Mouse (Mus musculus): ENCODE results near the gene Olfr1412.
A peak's percentile ranks its signal among the peaks of the same experiment; 100 is the strongest.

Gene Olfr1412

GRCm38 (mm10) chr1:92585479-92585878, at the start of gene Olfr1412:
Olfr1412 (plus strand) TSS chr1:92585779.
- DNase-seq: no peak

DNA sequence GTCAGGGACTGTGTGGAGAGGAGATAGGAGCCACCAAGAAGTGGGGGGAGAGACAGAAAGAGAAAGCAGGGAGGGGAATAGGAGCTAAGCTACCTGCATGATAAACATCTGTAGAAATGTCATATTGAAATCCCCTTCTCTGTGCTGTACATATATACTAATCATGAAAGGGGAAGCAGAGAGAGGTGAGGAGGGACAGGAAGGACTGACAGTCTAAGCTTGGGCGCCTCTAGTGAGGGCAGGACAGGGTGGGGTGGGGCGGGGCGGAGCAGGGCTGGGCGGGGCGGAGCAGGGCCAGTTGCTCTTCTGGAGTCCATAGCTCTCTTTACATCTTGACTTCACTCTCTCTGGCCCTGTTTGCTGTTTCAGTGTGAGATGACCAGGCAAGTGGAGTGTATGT, 48.6 kb upstream of the Olfr1412 start:
- DNase-seq: no peak

DNA sequence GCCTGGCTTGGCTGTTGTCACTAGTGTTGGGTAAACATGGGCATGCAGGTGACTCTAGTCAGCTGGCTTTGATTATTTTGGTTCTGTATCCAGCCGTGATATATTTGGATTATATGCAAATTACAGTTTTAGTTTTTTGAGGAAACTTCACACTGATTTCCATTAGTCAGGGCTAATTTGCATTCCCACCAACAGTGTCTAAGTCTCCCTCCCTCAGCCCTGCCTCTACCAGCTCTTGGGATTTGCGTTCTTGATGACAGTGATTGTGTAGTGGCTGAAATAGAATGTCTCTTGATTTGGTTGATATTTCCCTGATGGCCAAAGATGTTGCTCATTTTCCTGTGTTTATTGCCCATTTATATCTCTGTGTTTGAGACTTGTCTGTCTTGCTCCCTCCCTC, 46.5 kb upstream of the Olfr1412 start:
- DNase-seq: no peak

DNA sequence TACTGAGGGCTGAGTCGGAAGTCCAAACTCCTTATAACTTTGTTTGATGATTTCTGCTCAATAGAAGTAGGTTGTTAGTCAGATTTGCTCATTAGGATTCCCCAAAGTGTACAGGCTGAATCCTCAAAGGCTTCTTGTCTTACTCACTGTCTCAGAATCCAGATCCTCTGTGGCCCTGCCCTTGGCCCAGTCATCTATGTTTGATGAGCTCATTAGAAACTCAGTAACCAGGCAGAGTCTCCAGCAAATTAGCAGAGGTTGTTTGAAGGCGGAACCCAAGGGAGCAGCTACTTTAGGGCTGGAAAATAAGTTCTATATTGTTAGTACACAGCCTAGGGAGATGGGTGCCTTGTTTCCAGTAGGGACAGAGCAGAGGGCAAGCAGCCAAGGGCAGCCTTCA, 39.6 kb upstream of the Olfr1412 start:
- DNase-seq: no peak

- no peak for DNase-seq
These were observed 14.6 kb upstream of the Olfr1412 start, which contains the start of gene Olfr1413 for GRCm38 (mm10) chr1:92571022-92571421. Olfr1413 (plus strand) TSS chr1:92571322.

DNA sequence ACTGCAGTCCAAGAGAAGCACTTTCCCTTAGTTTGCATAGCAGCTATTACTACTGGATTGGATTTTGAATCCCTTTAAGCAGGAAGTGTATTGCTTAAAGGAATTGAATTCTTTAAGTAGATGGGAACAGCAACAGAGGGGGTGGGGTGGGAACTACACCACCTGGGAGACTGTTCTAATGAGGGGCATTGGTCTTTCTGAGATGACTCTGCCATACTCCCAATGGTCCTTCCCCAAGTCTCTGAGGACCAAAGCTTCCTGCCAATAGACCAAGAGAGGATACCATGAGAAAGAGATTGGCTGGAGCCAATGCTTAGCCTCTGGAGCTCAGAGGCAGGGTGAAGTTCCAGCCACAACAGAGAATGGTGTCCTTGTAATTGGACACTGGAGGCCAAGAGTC, 8.5 kb downstream of the Olfr1412 start, which contains the start of gene Olfr1411:
TSS of gene Olfr1411 (plus strand) at position 301 of the 400 bp plus-strand sequence.
- DNase-seq: no peak

DNA sequence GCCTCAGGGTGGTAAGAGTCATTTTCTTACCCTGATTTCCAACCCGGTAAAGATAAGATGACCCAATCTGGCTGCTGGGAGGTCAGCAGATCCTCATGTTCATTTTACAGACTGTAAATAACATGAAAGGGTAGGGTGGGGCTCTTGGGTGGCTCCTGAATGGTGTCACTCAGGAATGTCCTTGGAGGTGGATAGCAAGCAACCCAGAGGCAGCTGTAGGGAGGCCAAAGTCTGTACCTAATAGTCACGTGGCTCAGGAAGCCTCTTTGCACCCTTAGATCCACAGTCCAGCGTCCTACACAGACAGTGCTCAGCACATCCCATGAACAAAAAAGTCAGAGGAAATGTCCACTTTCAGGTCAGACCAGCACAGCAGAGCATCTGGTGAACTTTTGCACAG, 10.4 kb downstream of the Olfr1412 start:
- no peak for DNase-seq

DNA sequence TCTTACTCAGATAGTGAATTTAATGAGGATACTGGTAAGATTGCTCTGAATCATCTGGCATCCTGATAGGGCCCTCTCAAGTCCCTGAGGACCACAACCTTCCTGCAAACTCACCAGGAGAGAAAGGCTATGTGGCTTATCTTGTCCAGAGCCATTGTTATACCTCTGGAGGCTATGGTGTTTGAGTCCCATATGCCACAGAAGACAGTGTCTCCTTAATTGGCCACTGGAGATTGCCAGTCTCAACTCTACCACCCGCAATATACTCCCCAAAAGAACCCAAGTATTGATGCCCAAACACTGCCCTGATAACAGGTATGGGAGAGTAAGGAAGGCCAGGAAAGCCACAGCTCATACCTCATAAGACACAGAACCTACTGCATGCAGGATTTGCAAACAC, 19.9 kb downstream of the Olfr1412 start, which contains the start of gene Olfr1410:
TSS of gene Olfr1410 (plus strand) at position 301 of the 400 bp plus-strand sequence.
- DNase-seq: no peak

- DNase-seq: no peak
These were observed 22.1 kb downstream of the Olfr1412 start for GRCm38 (mm10) chr1:92607711-92608110.

GRCm38 (mm10) chr1:92611008-92611407, 25.4 kb downstream of the Olfr1412 start:
- DNase-seq: peak; percentile 67

DNA sequence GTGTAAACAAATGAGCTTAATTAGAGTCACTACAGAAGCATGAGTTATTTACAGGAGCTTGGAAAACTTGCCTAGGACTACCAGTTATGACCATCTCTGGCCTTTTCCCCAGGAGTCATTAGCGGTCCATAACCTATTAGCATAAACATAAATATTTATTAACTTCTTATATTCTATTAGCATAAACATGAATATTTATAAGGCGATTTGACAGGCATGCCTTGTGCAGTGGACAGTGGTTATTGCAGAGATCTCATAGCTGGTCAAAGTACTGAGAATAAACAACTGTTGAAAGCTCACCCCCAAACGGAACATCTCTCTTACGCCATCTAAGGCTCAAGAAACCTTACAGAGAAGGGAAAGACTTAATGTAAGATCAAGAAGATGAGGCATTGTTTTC, 27.6 kb downstream of the Olfr1412 start:
- no peak for DNase-seq

GRCm38 (mm10) chr1:92614516-92614915, 28.9 kb downstream of the Olfr1412 start:
- no peak for DNase-seq

DNA sequence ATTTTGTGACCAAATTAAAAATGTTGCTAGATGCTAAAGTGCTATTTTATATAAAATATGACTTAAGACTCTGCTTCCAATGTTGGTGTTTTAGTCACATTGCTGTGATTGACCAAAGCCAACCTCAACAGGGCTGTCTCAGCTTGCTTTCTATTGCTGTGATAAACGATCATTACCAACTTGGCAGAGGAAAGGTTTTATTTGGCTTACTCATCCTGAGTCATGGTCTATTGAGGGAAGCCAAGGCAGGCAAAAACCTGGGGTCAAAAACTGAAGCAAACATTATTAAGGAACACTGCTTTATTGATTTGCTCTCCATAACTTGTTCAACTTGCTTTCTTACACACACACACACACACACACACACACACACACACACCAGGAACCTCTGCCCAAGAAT, 30.5 kb downstream of the Olfr1412 start:
- DNase-seq: no peak

GRCm38 (mm10) chr1:92617488-92617887, 31.9 kb downstream of the Olfr1412 start, which contains the start of gene Olfr12:
Olfr12 (plus strand) TSS chr1:92617788.
- no peak for DNase-seq

DNA sequence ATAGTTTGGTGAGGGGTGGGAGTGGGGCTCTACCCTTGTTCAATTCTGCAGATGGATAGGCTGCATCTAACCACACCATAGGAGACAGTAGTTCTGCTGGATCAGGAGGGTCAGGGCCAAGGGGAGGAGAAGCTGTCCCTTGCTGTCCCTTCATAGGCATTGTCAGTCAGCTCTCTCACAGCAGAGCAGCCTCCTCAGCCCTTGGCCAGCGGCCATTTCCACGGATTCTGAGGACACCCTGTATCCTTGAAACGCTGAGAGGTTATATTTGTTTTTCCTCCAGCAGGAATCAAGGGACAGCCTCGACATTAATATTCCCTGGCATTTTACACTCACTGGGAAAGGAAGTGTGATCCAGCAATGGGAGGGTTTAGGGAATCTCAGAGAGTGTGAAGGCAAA, 32.8 kb downstream of the Olfr1412 start:
- DNase-seq: peak; percentile 27

DNA sequence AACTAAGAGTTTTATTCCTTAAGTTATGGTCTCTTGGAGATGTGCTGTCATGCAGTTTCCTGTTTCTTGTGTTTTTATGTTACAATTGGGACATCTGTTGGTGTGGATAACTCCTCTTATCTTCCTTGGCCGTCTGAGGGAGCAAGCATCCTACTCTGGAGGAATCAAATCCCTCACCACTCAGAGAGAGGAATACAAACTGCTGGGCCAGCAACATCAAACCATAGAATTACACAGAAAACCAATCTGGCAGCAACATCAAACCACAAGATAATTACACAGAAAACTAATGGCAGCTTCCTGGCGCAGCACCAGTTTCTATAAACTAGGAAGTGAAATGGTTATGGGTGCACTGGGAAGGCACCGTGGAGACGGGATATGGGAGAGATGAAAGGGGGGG, 42.6 kb downstream of the Olfr1412 start:
- DNase-seq: peak; percentile 54

- no peak for DNase-seq
These were observed 46.6 kb downstream of the Olfr1412 start for GRCm38 (mm10) chr1:92632196-92632595.

DNA sequence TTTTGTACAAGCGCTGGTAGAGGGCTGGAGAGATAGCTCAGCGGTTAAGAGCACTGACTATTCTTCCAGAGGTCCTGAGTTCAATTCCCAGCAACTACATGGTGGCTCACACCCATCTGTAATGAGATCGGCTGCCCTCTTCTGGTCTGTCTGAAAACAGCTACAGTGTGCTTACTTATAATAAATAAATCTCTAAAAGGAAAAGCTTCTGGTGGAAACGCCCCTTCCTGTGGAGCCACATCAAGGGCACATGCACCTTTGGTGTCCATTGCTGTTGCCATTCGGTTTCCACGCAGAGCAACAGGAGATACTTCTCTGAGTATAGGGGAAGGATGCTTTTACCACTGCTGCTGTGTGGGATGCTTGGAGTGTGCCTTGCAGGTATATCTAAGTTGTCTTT, 47.4 kb downstream of the Olfr1412 start:
- DNase-seq: no peak

DNA sequence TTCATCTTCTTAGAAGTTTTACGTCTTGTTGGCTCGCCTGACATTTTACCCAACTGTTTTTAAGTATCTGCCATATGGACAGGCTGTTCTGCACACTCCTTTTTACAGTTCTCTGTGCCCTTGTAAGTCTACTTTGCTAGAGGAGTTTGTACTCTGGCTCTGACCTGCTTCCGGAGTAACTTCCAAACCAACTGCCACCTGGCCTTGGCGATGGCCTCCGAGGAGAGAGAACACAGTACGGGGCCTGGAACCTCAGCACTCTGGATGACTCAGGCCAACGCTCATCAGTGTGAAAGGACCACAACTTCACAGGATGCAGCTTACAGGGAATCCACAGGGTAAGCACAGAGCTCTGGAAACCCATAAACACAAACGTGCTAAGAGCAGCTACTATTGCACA, 48.1 kb downstream of the Olfr1412 start:
- no peak for DNase-seq

DNA sequence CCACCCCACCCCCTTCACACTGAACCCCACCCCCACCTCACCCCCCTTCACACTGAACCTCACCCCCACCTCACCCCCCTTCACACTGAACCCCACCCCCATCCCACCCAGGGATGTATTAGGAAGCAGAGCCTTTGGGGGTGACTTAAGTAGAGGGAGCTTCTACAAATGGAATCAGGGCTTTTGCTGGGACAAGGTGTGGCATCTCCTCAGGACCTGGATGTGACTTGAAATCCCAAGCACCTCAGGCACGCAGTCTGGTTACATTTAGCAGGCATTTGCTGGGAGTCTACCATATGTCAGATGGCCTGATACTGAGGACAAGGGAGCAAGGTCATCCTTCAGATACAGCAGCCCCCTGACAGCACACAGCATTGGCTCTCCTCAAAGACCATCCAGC, 49.0 kb downstream of the Olfr1412 start:
- DNase-seq: no peak

GRCm38 (mm10) chr1:92634976-92635599, 49.5 kb downstream of the Olfr1412 start:
- no peak for DNase-seq

DNA sequence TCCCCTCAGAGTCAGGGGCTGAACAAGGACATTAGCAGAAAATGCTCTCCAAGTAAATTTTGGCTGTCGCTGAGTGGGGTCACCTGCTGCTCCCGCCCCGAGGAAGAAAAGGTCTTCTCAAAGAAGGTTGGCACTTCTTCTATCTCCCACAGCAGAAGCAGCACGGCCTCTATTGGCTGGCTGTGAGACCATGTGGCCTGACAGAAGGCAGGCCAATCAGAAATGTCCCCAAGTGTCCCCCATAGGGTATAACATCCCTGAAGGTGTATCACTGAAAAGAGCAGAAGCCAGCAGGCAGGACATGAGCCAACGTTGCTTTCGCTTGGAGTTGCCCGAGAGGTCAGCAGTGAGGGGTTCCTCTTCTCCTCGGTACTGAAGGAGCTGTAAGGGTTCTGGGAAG, 50.4 kb downstream of the Olfr1412 start:
- no peak for DNase-seq

DNA sequence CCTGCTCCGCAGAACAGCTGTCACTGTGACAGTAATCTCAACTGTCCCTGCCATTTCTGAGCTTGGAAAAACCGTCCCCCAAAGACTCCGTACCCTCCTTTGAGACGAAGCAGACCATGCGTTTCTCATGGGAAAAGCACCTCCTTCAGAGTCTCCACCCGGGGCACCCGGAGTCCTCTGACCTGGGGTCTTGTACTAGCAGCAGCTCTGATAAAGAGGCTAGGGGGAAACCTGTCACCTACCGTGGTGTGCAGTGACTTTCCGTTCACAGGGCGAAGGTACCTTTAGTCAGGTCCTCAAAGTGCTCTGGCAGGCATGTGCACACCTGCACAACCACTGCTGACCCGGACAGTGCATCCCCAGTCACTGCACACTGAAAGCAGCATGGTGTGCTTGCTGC, 51.1 kb downstream of the Olfr1412 start:
- DNase-seq: no peak

- no peak for DNase-seq
These were observed 52.1 kb downstream of the Olfr1412 start for GRCm38 (mm10) chr1:92637501-92638172.

GRCm38 (mm10) chr1:92638181-92638580, 52.6 kb downstream of the Olfr1412 start:
- DNase-seq: no peak
